Mouse (Mus musculus) kidney, adult 2 months (tissue): ENCODE measurements around the gene Pik3r2.

Source experiments
- CTCF ChIP-seq: fragments of 200-500 bp; conservative IDR thresholded peaks from 2 replicates; pipeline ENCODE4 v1.5.1; 2011; ENCODE audit warnings: low read depth, mild to moderate bottlenecking, control low read depth, low read length, moderate library complexity, mixed read lengths; ENCODE audit not compliant: insufficient read depth, insufficient read length
- POLR2A ChIP-seq: fragments of 200-500 bp; IDR thresholded peaks from one replicate; pipeline ENCODE4 v1.6.1; 2011; ENCODE audit warnings: low read depth, low read length, control low read depth

DNA sequence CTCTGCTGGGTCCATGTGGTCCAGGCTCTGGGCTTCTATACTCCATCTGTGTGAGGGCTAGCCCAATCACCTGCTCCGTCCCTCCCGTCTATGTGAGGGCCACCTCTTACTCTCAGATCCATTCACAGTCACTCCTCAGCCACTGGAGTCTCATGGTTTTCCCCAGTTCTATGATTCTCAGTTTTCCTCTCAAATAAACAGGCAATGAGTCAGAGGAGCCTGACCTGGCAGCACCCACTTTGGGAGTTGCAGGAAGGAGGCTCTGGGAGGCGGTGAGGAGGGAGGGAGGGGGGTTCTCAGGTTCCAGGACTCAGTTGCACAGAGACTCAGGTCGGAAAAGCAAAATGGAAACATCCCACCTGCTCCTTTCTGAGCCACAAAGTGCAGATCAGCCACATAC lies 36.4 kb upstream of the Pik3r2 start:
- TF ChIP-seq CTCF = no peak
- TF ChIP-seq POLR2A = no peak
